Mouse (Mus musculus): Measurements from ENCODE around the gene S100a14.

The S100a14 gene

DNA sequence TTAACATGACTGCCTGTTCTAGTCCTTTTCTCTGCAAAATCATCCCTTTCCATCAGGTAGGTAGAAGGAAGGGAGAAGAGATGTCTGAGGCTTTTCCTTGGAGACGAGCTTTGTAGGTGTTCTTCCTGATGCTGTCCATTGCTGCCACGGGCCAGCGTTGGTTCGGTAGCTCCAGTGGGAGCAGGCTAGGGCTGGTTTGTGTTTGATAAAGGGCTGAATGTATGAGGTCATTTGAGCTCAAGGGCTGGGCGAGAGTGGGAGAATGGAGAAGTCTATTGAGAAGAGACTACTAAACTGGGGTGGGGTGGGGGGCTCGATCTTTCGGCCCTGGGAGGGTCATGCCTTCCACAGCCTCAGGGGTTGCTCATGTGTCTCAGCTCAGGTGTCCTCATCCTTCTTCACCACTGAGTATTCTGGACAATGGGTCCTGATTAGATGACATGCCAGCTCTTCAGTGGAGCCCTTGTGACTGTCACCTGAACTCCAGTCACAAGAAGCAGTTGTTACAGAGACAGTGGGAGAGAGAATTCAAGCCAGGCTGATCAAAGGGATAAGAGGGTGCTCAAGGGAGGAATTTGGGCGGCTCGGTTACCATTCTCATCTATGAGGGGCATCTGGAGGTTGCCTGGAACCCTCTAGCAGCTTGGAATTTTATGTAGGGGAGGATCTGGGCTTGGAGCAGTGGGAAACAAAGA is 13.6 kb upstream of the S100a14 start:
- TF ChIP-seq GATA4 (IDR thresholded peaks at IDR 0.05; ENCODE audit: insufficient replicate concordance, low read length), result no peak

- no peak for TF ChIP-seq GATA4 (IDR thresholded peaks at IDR 0.05; ENCODE audit: insufficient replicate concordance, low read length)
Observed at GRCm38 (mm10) chr3:90513796-90514590, 12.7 kb upstream of the S100a14 start, which contains the start of the genes S100a1 and S100a13. S100a1 (minus strand) TSS chr3:90514392. S100a13 (plus strand) TSS chr3:90514435.

DNA sequence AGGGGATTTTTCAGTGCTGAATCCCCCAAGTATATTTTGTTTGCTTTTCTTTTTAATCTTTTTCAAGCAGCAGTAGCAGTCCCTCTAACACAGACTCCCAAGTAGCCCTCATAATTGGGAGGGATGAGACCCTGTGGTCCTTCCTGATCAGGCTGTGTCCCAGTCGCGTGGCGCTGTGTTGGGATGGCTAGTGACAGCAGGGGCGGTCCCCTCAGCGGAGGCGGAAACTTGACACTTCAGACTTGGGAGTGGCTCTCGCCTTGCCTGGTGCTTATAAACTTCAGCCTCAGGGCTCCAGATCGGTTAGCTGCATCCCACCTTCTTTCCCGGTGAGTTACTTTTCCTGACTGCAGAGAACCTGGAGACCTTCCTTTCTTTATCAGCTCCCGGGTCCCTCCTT is 12.0 kb upstream of the S100a14 start:
- no peak for TF ChIP-seq GATA4 (IDR thresholded peaks at IDR 0.05; ENCODE audit: insufficient replicate concordance, low read length)

DNA sequence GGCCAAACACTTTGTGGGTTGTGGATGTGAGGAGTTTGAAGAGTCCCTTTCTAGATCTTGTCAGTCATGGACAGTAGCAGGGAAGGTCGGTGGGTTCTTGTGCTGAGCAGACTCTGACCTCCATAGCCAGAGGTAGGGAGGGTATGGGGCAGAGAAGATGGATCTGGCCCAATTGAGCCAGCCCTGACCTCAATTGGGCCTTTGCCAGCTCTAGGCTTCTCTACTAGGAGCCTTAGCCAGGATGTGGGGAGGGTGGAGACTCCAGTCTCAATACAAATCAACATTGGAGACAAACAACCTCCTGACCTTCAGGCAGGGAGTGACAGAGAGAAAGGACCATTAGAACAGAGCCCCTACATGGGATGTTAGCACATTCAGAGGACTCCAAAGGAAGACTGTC is 11.4 kb upstream of the S100a14 start:
- no peak for TF ChIP-seq GATA4 (IDR thresholded peaks at IDR 0.05; ENCODE audit: insufficient replicate concordance, low read length)

GRCm38 (mm10) chr3:90515789-90516188 is 10.9 kb upstream of the S100a14 start:
- no peak for TF ChIP-seq GATA4 (IDR thresholded peaks at IDR 0.05; ENCODE audit: insufficient replicate concordance, low read length)

DNA sequence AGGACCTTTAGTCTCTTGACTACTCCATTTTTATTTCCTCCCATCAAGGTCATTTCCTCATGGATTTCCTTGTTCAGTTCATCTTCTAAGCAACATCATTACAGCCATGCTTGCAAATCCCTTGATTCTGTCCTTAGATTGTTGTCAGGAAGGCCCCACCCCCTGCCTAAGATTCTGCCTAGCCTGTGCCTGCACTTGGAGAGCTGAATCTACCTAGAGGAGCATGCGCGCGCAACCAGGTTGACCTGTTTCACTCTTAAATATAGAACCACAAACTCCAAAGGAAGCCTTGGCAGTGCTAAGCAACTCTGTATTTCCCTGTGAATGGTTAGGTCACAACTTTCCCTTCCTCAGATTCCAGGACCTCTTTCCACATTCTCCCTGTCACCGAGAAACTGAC is 8.9 kb upstream of the S100a14 start:
- no peak for TF ChIP-seq GATA4 (IDR thresholded peaks at IDR 0.05; ENCODE audit: insufficient replicate concordance, low read length)

- no peak for TF ChIP-seq GATA4 (IDR thresholded peaks at IDR 0.05; ENCODE audit: insufficient replicate concordance, low read length)
Observed at GRCm38 (mm10) chr3:90525421-90525820, 1.2 kb upstream of the S100a14 start.

DNA sequence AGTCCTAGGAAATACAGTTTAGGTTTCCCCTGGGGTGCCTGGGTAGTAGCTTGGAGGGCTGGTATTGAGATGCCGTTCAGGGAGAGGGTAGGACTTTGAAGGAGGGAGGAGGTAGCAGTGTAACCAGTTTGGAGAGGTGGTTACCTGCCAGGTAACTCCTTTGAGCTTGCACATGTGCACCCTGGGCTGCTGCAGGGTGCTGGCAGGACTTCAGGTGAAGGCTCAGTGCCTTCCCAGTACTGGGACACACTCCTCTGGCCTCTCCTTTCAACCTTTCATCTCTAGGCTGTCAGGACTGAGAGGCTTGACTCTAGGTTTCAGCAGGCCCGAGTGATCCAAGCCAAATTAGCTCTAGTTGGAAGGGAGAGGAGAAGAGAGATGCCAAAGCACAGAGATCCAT is 580 bp upstream of the S100a14 start:
- TF ChIP-seq GATA4 (IDR thresholded peaks at IDR 0.05; ENCODE audit: insufficient replicate concordance, low read length), result no peak

- no peak for TF ChIP-seq GATA4 (IDR thresholded peaks at IDR 0.05; ENCODE audit: insufficient replicate concordance, low read length)
Observed at GRCm38 (mm10) chr3:90527291-90527873, 726 bp downstream of the S100a14 start.

GRCm38 (mm10) chr3:90531713-90532112 is 5.1 kb downstream of the S100a14 start:
- TF ChIP-seq GATA4 (IDR thresholded peaks at IDR 0.05; ENCODE audit: insufficient replicate concordance, low read length), result no peak

GRCm38 (mm10) chr3:90535446-90535845 is 8.8 kb downstream of the S100a14 start:
- TF ChIP-seq GATA4 (IDR thresholded peaks at IDR 0.05; ENCODE audit: insufficient replicate concordance, low read length), result no peak

DNA sequence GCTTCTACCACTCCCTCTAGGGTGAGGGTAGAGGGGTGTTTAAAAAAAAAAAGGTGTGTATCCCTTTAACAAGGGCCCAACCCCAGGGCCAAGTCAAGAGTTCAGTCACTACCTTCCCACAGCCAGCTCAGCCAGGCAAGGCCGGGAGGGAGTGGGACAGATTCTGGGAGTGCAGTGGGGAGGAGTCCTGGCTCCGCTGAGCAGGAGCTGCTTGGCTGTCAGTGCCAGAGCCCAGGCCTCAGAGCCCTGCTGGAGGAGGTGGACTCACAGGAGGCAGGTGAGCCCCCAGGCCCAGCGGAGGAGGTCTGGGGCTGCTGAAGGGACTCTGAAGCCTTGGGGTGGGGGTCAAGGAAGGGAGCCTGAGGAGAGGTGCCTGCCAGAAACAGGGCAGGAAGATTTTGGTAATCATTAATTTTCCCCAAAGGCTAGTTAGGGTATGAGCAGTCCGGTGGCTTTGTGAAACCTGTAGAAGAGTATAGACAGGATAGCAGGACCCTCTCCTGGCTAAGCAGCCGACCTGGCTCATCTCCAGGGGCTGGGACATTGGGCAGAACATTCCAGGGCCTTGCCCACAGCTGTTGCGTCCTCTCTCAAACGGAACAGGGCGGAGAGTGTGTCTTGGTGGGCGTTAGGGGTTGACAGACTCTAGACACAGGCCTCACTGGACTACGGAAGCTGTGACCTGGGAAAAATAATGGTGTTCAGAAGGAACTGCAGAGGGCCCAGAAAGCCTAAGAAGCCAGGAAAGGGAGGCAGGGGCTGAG is 10.7 kb downstream of the S100a14 start, which contains the start of gene S100a16:
Gene S100a16 (plus strand): TSS at position 114 of the 764 bp plus-strand sequence.
- no peak for TF ChIP-seq GATA4 (IDR thresholded peaks at IDR 0.05; ENCODE audit: insufficient replicate concordance, low read length)

- no peak for TF ChIP-seq GATA4 (IDR thresholded peaks at IDR 0.05; ENCODE audit: insufficient replicate concordance, low read length)
Observed at GRCm38 (mm10) chr3:90537905-90538296, 11.2 kb downstream of the S100a14 start.

DNA sequence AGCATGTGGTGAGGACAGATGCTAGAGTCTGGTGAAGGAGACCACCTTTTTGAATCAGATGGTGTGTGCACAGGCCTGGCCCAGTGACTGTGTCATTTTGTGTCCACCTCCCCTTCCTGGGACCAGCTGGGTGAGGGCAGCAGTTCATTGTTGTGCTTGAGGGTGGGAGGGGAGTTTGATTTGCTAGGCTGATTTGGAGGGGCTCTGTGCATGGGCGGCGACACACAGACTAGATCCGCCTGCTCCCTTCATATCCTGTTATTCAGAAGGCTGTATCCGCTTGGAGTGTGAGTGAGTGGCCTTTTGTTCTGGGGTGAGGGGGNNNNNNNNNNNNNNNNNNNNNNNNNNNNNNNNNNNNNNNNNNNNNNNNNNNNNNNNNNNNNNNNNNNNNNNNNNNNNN is 14.2 kb downstream of the S100a14 start:
- TF ChIP-seq GATA4 (IDR thresholded peaks at IDR 0.05; ENCODE audit: insufficient replicate concordance, low read length), result peak; percentile 58; the same call in 1 of the 2 replicates
